8 mouse cellular contexts compared by ENCODE assay signal in genomic region chr7:127513016-127513390, GRCm38 (mm10). TPM values are rescaled to one million over a fixed set of nuclear protein-coding genes. Genes with fewer than 3 reads are reported as not detected.
DNase-seq lines count a peak whose midpoint lies in the region; ATAC-seq lines count a peak whose summit lies in the region.

No protein-coding gene starts in this region.

- WGBS in kidney, embryonic 14.5 days: 25% methylated on average over 8 of the region's 8 CpGs
- 46% methylated on average over 8 of the region's 8 CpGs for WGBS in forebrain, embryonic 13.5 days
- WGBS in midbrain, embryonic 14.5 days: 41% methylated on average over 8 of the region's 8 CpGs

- peaks cover 35% of the 10 kb centered on the region for H3K36me3 ChIP-seq in kidney, embryonic 14.5 days (ENCODE audit: control insufficient read depth, insufficient read depth, low read length)
- peaks cover 35% of the 10 kb centered on the region for H3K36me3 ChIP-seq in forebrain, embryonic 13.5 days (ENCODE audit: poor library complexity, severe bottlenecking)
- H3K36me3 ChIP-seq in midbrain, embryonic 14.5 days (ENCODE audit: control insufficient read depth, insufficient read depth, low read length): peaks cover 39% of the 10 kb centered on the region

- H3K4me2 ChIP-seq in kidney, embryonic 14.5 days (replicated peaks; ENCODE audit: low read depth, low read length): peak overlapping the region; percentile 40
- H3K4me2 ChIP-seq in forebrain, embryonic 13.5 days: peak overlapping the region; percentile 65
- H3K4me2 ChIP-seq in midbrain, embryonic 14.5 days (ENCODE audit: low read length): peak overlapping the region; percentile 64

- H3K4me3 ChIP-seq in kidney, embryonic 14.5 days (ENCODE audit: low read length): peak overlapping the region; percentile 92
- H3K4me3 ChIP-seq in forebrain, embryonic 13.5 days: peak overlapping the region; percentile 79
- H3K4me3 ChIP-seq in midbrain, embryonic 14.5 days (replicated peaks; ENCODE audit: low read depth, low read length): peak overlapping the region; percentile 76

- no peak for ATAC-seq in kidney, embryonic 14.5 days (ENCODE audit: low FRiP score, low TSS enrichment)
- no peak for ATAC-seq in forebrain, embryonic 13.5 days
- ATAC-seq in midbrain, embryonic 14.5 days (ENCODE audit: low FRiP score, low TSS enrichment): no peak

- peak overlapping the region; percentile 98; the same call in 1 of the 2 replicates for H3K27ac ChIP-seq in kidney, embryonic 14.5 days (ENCODE audit: low read depth, low read length)
- H3K27ac ChIP-seq in forebrain, embryonic 13.5 days: peak overlapping the region; percentile 98; the same call in 1 of the 2 replicates
- peak overlapping the region; percentile 96 for H3K27ac ChIP-seq in midbrain, embryonic 14.5 days (replicated peaks; ENCODE audit: low read depth, low read length)

- H3K9ac ChIP-seq in kidney, embryonic 14.5 days (ENCODE audit: low read depth, low read length): peak overlapping the region; percentile 96
- peak overlapping the region; percentile 89 for H3K9ac ChIP-seq in forebrain, embryonic 13.5 days
- H3K9ac ChIP-seq in midbrain, embryonic 14.5 days (replicated peaks; ENCODE audit: low read length): peak overlapping the region; percentile 71

- no peaks in the 10 kb centered on the region for H3K27me3 ChIP-seq in kidney, embryonic 14.5 days (ENCODE audit: control insufficient read depth, insufficient read depth, low read length)
- no peaks in the 10 kb centered on the region for H3K27me3 ChIP-seq in forebrain, embryonic 13.5 days
- no peaks in the 10 kb centered on the region for H3K27me3 ChIP-seq in midbrain, embryonic 14.5 days (ENCODE audit: control insufficient read depth, insufficient read depth, low read length)

- H3K9me3 ChIP-seq in kidney, embryonic 14.5 days (ENCODE audit: control insufficient read depth, low read length): no peaks in the 10 kb centered on the region
- no peaks in the 10 kb centered on the region for H3K9me3 ChIP-seq in forebrain, embryonic 13.5 days (replicated peaks)
- H3K9me3 ChIP-seq in midbrain, embryonic 14.5 days (ENCODE audit: control insufficient read depth, low read length): no peaks in the 10 kb centered on the region

- peaks cover 10% of the 10 kb centered on the region for H3K4me1 ChIP-seq in kidney, embryonic 14.5 days (ENCODE audit: control insufficient read depth, insufficient read depth, low read length)
- H3K4me1 ChIP-seq in forebrain, embryonic 13.5 days: peaks cover 19% of the 10 kb centered on the region
- peaks cover 13% of the 10 kb centered on the region for H3K4me1 ChIP-seq in midbrain, embryonic 14.5 days (ENCODE audit: control insufficient read depth, insufficient read depth, low read length)

- no peak for DNase-seq in kidney, adult 11 months
- DNase-seq in MN1 (ENCODE audit: low spot score): peak; percentile 55
- peak; percentile 26 for DNase-seq in kidney, postnatal 10 days
- DNase-seq in midbrain, embryonic 14.5 days: no peak
- no peak for DNase-seq in retina, embryonic 14.5 days (ENCODE audit: low spot score)
- DNase-seq in Muller cell, postnatal 12 days (ENCODE audit: inconsistent ontology term): no peak

RNA-seq across cellular contexts. Expression of gene Srcap, which starts 1.2 kb away (rescaled TPM):
- 43.0 and 82.3 TPM in 2 replicates for polyA plus RNA-seq in kidney, embryonic 14.5 days (2014; fragmentation: Nextera tagmentation; extraction: Ambion mirVana)
- polyA plus RNA-seq in forebrain, embryonic 13.5 days (2015; fragmentation: Nextera tagmentation; extraction: Ambion mirVana): 50.3 and 55.2 TPM in 2 replicates
- 46.1 and 64.3 TPM in 2 replicates for polyA plus RNA-seq in midbrain, embryonic 14.5 days (2014; fragmentation: Nextera tagmentation; extraction: Ambion mirVana)

RNA-seq across cellular contexts. Expression of gene Gm42715, which starts 6.4 kb away (rescaled TPM):
- polyA plus RNA-seq in kidney, embryonic 14.5 days (2014; fragmentation: Nextera tagmentation; extraction: Ambion mirVana): 25.1 and 25.4 TPM in 2 replicates
- polyA plus RNA-seq in forebrain, embryonic 13.5 days (2015; fragmentation: Nextera tagmentation; extraction: Ambion mirVana): 19.5 and 21.2 TPM in 2 replicates
- 18.8 and 20.8 TPM in 2 replicates for polyA plus RNA-seq in midbrain, embryonic 14.5 days (2014; fragmentation: Nextera tagmentation; extraction: Ambion mirVana)

RNA-seq across cellular contexts. Expression of gene Fbrs, which starts 34.0 kb away (rescaled TPM):
- 16.1 and 16.7 TPM in 2 replicates for polyA plus RNA-seq in kidney, embryonic 14.5 days (2014; fragmentation: Nextera tagmentation; extraction: Ambion mirVana)
- 11.2 and 11.9 TPM in 2 replicates for polyA plus RNA-seq in forebrain, embryonic 13.5 days (2015; fragmentation: Nextera tagmentation; extraction: Ambion mirVana)
- 14.9 and 17.8 TPM in 2 replicates for polyA plus RNA-seq in midbrain, embryonic 14.5 days (2014; fragmentation: Nextera tagmentation; extraction: Ambion mirVana)

RNA-seq across cellular contexts. Expression of gene Tmem265, which starts 48.2 kb away (rescaled TPM):
- polyA plus RNA-seq in kidney, embryonic 14.5 days (2014; fragmentation: Nextera tagmentation; extraction: Ambion mirVana): 6.3 and 10.0 TPM in 2 replicates
- polyA plus RNA-seq in forebrain, embryonic 13.5 days (2015; fragmentation: Nextera tagmentation; extraction: Ambion mirVana): 5.0 and 5.7 TPM in 2 replicates
- polyA plus RNA-seq in midbrain, embryonic 14.5 days (2014; fragmentation: Nextera tagmentation; extraction: Ambion mirVana): 5.1 and 14.5 TPM in 2 replicates

RNA-seq across cellular contexts. Expression of gene Prr14, which starts 53.6 kb away (rescaled TPM):
- polyA plus RNA-seq in kidney, embryonic 14.5 days (2014; fragmentation: Nextera tagmentation; extraction: Ambion mirVana): 40.9 and 48.4 TPM in 2 replicates
- polyA plus RNA-seq in forebrain, embryonic 13.5 days (2015; fragmentation: Nextera tagmentation; extraction: Ambion mirVana): 49.6 and 51.0 TPM in 2 replicates
- 41.8 and 44.3 TPM in 2 replicates for polyA plus RNA-seq in midbrain, embryonic 14.5 days (2014; fragmentation: Nextera tagmentation; extraction: Ambion mirVana)

Comparison
In these comparisons a context has a peak if more than half of its experiments do, and no peak if none do; other contexts are left out.
1. DNase-seq: peak in MN1 (single experiment) and kidney, postnatal 10 days (single experiment); none in kidney, adult 11 months (single experiment), midbrain, embryonic 14.5 days (single experiment), retina, embryonic 14.5 days (single experiment) and Muller cell, postnatal 12 days (single experiment).
2. Peak in every context shown above with its lines, with median percentiles within 50 percentile points of each other: H3K27ac ChIP-seq, H3K4me2 ChIP-seq, H3K4me3 ChIP-seq and H3K9ac ChIP-seq.